Mouse (Mus musculus): ENCODE results near the gene Gpr158.

Gpr158 gene

GRCm38 (mm10) chr2:21665721-21666120 is 298.4 kb downstream of the Gpr158 start:
- no peak for DNase-seq

GRCm38 (mm10) chr2:21676084-21676838 is 308.9 kb downstream of the Gpr158 start:
- no peak for DNase-seq

GRCm38 (mm10) chr2:21676839-21677123 is 309.4 kb downstream of the Gpr158 start:
- no peak for DNase-seq

- no peak for DNase-seq
Measured at GRCm38 (mm10) chr2:21680735-21681270, 313.5 kb downstream of the Gpr158 start.

GRCm38 (mm10) chr2:21684736-21685135 is 317.4 kb downstream of the Gpr158 start:
- no peak for DNase-seq

- no peak for DNase-seq
Measured at GRCm38 (mm10) chr2:21693128-21693527, 325.8 kb downstream of the Gpr158 start.

- no peak for DNase-seq
Measured at GRCm38 (mm10) chr2:21693807-21694594, 326.7 kb downstream of the Gpr158 start.

- DNase-seq, result no peak
Measured at GRCm38 (mm10) chr2:21728075-21728474, 360.7 kb downstream of the Gpr158 start.

GRCm38 (mm10) chr2:21783721-21784120 is 416.4 kb downstream of the Gpr158 start:
- DNase-seq, result no peak

GRCm38 (mm10) chr2:21793156-21793555 is 425.8 kb downstream of the Gpr158 start:
- no peak for DNase-seq

- no peak for DNase-seq
Measured at GRCm38 (mm10) chr2:21799616-21800015, 432.3 kb downstream of the Gpr158 start.

- no peak for DNase-seq
Measured at GRCm38 (mm10) chr2:21800045-21800444, 432.7 kb downstream of the Gpr158 start.

GRCm38 (mm10) chr2:21808510-21808909 is 441.2 kb downstream of the Gpr158 start:
- DNase-seq, result no peak

- DNase-seq, result no peak
Measured at GRCm38 (mm10) chr2:21810431-21810830, 443.1 kb downstream of the Gpr158 start.

GRCm38 (mm10) chr2:21864061-21864460 is 496.7 kb downstream of the Gpr158 start:
- DNase-seq, result no peak

Data from kidney, adult 11 months (tissue).